Mouse (Mus musculus): ENCODE data around the gene E130116L18Rik. TPM values are rescaled to one million over a fixed set of nuclear protein-coding genes. Genes with fewer than 3 reads are reported as not detected.
"Not testable (repeated sequence)": the region's sequence is repeated elsewhere in the genome, so short reads cannot be mapped to it uniquely, and the experiment has no call there.

Gene E130116L18Rik
- polyA plus RNA-seq, 1 experiment from 2014 or later = not detected

GRCm38 (mm10) chr5:25179936-25180488 is 42.9 kb downstream of the E130116L18Rik start:
- Histone ChIP-seq H3K36me3 (no peaks in the 10 kb centered on the region), H3K4me2 (no peak overlapping the region), H3K4me1 (no peaks in the 10 kb centered on the region), H3K9ac (no peak overlapping the region), H3K4me3 (no peak overlapping the region), H3K27ac (no peak overlapping the region), H3K9me3 (no peaks in the 10 kb centered on the region), H3K27me3 (no peaks in the 10 kb centered on the region)
- ATAC-seq (ENCODE audit: borderline replicate concordance, extremely low read depth, low FRiP score, low TSS enrichment) = no peak
- WGBS = 93% methylated on average over 3 of the region's 3 CpGs

- no peak overlapping the region for H3K27ac ChIP-seq
- 93% methylated on average over 4 of the region's 4 CpGs for WGBS
These were observed 43.7 kb downstream of the E130116L18Rik start for GRCm38 (mm10) chr5:25179284-25179683.

GRCm38 (mm10) chr5:25178543-25178942 is 44.4 kb downstream of the E130116L18Rik start:
- not testable (repeated sequence) for H3K4me1 ChIP-seq; H3K36me3 ChIP-seq; H3K27me3 ChIP-seq; H3K4me3 ChIP-seq; ATAC-seq (ENCODE audit: borderline replicate concordance, extremely low read depth, low FRiP score, low TSS enrichment); H3K27ac ChIP-seq; H3K4me2 ChIP-seq; H3K9ac ChIP-seq; H3K9me3 ChIP-seq
- 79% methylated on average over 4 of the region's 4 CpGs for WGBS

More at GRCm38 (mm10) chr5:25179284-25179683, 43.7 kb downstream of the E130116L18Rik start:
- H3K4me3 ChIP-seq = no peak overlapping the region
- H3K9me3 ChIP-seq = no peaks in the 10 kb centered on the region
- H3K4me2 ChIP-seq = no peak overlapping the region
- no peak for ATAC-seq (ENCODE audit: borderline replicate concordance, extremely low read depth, low FRiP score, low TSS enrichment)
- no peaks in the 10 kb centered on the region for H3K4me1 ChIP-seq
- H3K27me3 ChIP-seq = no peaks in the 10 kb centered on the region
- no peaks in the 10 kb centered on the region for H3K36me3 ChIP-seq
- H3K9ac ChIP-seq = no peak overlapping the region

DNA sequence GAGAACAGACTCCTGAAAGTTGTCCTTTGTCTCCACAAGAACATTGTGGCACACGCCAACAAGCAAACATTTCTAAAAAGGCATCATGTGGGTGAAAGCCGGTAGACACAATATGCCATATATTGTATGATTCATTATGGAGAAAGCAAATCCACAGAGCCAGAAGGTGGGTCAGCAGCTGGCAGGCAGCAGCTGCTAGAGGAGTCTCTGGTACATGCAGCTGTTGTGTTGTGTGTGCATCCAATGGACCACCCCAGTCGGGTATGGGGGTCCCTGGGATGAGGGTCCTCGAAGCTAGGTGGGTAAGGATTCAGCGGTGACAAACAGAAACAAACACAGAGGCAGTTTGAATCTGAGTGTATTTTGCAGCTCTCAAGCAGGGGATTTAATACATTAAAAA is 45.0 kb downstream of the E130116L18Rik start:
- not testable (repeated sequence) for H3K27ac ChIP-seq; H3K27me3 ChIP-seq; H3K9me3 ChIP-seq; H3K4me2 ChIP-seq; H3K4me3 ChIP-seq; H3K36me3 ChIP-seq; H3K4me1 ChIP-seq; ATAC-seq (ENCODE audit: borderline replicate concordance, extremely low read depth, low FRiP score, low TSS enrichment); H3K9ac ChIP-seq
- WGBS = 90% methylated on average over 5 of the region's 5 CpGs

Other genes starting within 250 kb of the E130116L18Rik start
- gene Prkag2, start 122.5 kb downstream of the E130116L18Rik start, polyA plus RNA-seq (2015; fragmentation: Nextera tagmentation; extraction: Ambion mirVana) = 27.9 and 30.2 TPM in 2 replicates
- not detected in 2 replicates for gene Galntl5, start 41.7 kb downstream of the E130116L18Rik start, polyA plus RNA-seq (2015; fragmentation: Nextera tagmentation; extraction: Ambion mirVana)
- 31.8 and 34.8 TPM in 2 replicates for gene Galnt11, start 1.2 kb downstream of the E130116L18Rik start, polyA plus RNA-seq (2015; fragmentation: Nextera tagmentation; extraction: Ambion mirVana)